Mouse (Mus musculus) splenic B cell, adult 2 months (primary cell): ENCODE measurements around the gene Arl4d.
"Not testable (repeated sequence)": the region's sequence is repeated elsewhere in the genome, so short reads cannot be mapped to it uniquely, and the experiment has no call there.

Experiments
- DNase-seq: peaks from one replicate; pipeline ENCODE4 v3.0.0-alpha.2; 2011; ENCODE audit warnings: low read depth, low spot score
- H3K27me3 ChIP-seq: 2 replicates; pipeline ENCODE4 v1.6.1; 2012; ENCODE audit warnings: mild to moderate bottlenecking, low read length, moderate library complexity, mixed read lengths; ENCODE audit not compliant: control insufficient read depth, poor library complexity, insufficient read depth, severe bottlenecking
- H3K36me3 ChIP-seq: 2 replicates; pipeline ENCODE4 v1.6.1; 2012; ENCODE audit warnings: mild to moderate bottlenecking, low read length, moderate library complexity, mixed read lengths; ENCODE audit not compliant: control insufficient read depth, poor library complexity, insufficient read depth, severe bottlenecking

The Arl4d gene

GRCm38 (mm10) chr11:101640857-101641709 lies 24.3 kb upstream of the Arl4d start:
- peak; percentile 79 for DNase-seq
- H3K36me3 ChIP-seq, H3K27me3 ChIP-seq: not testable (repeated sequence)

- DNase-seq = peak; percentile 83
- not testable (repeated sequence) for H3K36me3 ChIP-seq
Observed at GRCm38 (mm10) chr11:101641710-101642642, 23.4 kb upstream of the Arl4d start.

GRCm38 (mm10) chr11:101642931-101643330 lies 22.4 kb upstream of the Arl4d start:
- no peak for DNase-seq
- H3K27me3 ChIP-seq = no peaks in the 10 kb centered on the region
- no peaks in the 10 kb centered on the region for H3K36me3 ChIP-seq

More at GRCm38 (mm10) chr11:101641710-101642642, 23.4 kb upstream of the Arl4d start:
- not testable (repeated sequence) for H3K27me3 ChIP-seq

- H3K27me3 ChIP-seq = no peaks in the 10 kb centered on the region
- DNase-seq = no peak
- H3K36me3 ChIP-seq = no peaks in the 10 kb centered on the region
Observed at GRCm38 (mm10) chr11:101644591-101644990, 20.8 kb upstream of the Arl4d start.

GRCm38 (mm10) chr11:101645043-101645410 lies 20.3 kb upstream of the Arl4d start:
- not testable (repeated sequence) for DNase-seq, H3K36me3 ChIP-seq, H3K27me3 ChIP-seq

GRCm38 (mm10) chr11:101645411-101646282 lies 19.7 kb upstream of the Arl4d start:
- DNase-seq = peak; percentile 84
- H3K27me3 ChIP-seq, H3K36me3 ChIP-seq: not testable (repeated sequence)

GRCm38 (mm10) chr11:101646283-101646794 lies 19.0 kb upstream of the Arl4d start:
- DNase-seq, H3K36me3 ChIP-seq, H3K27me3 ChIP-seq: not testable (repeated sequence)

- H3K36me3 ChIP-seq, DNase-seq, H3K27me3 ChIP-seq: not testable (repeated sequence)
Observed at GRCm38 (mm10) chr11:101647093-101647492, 18.2 kb upstream of the Arl4d start.

- Histone ChIP-seq H3K36me3 (no peaks in the 10 kb centered on the region), H3K27me3 (no peaks in the 10 kb centered on the region)
- DNase-seq = no peak
Observed at GRCm38 (mm10) chr11:101656356-101656755, 9.0 kb upstream of the Arl4d start.

GRCm38 (mm10) chr11:101657528-101657885 lies 7.8 kb upstream of the Arl4d start:
- DNase-seq = no peak
- no peaks in the 10 kb centered on the region for H3K27me3 ChIP-seq
- H3K36me3 ChIP-seq = no peaks in the 10 kb centered on the region

GRCm38 (mm10) chr11:101657886-101658750 lies 7.2 kb upstream of the Arl4d start:
- H3K36me3 ChIP-seq, H3K27me3 ChIP-seq: not testable (repeated sequence)
- peak; percentile 90 for DNase-seq

GRCm38 (mm10) chr11:101658751-101659558 lies 6.4 kb upstream of the Arl4d start:
- DNase-seq = peak; percentile 92
- Histone ChIP-seq H3K27me3 (no peaks in the 10 kb centered on the region), H3K36me3 (no peaks in the 10 kb centered on the region)

GRCm38 (mm10) chr11:101661191-101661590 lies 4.2 kb upstream of the Arl4d start:
- no peaks in the 10 kb centered on the region for H3K27me3 ChIP-seq
- no peak for DNase-seq
- no peaks in the 10 kb centered on the region for H3K36me3 ChIP-seq
